Mouse (Mus musculus): ENCODE data around the gene Dlx5. TPM values are rescaled to one million over a fixed set of nuclear protein-coding genes. Genes with fewer than 3 reads are reported as not detected.

Gene Dlx5
- polyA plus RNA-seq, 1 experiment = not detected

- no peak within 1 kb of the TSS for H3K27ac ChIP-seq (ENCODE audit: insufficient read depth, low read depth, low read length)
- 2% methylated on average over 47 of the region's 52 CpGs for WGBS
- DNase-seq = no peak
- peaks cover 3% of the 10 kb centered on the region; the same call in 1 of the 2 replicates for H3K4me1 ChIP-seq (ENCODE audit: control insufficient read depth, insufficient read depth, low read length)
- H3K4me3 ChIP-seq (ENCODE audit: insufficient read depth, low read depth, low read length) = peak within 1 kb of the TSS; percentile 10; the same call in 1 of the 2 replicates
- H3K27me3 ChIP-seq (replicated peaks; ENCODE audit: control insufficient read depth, insufficient read depth, low read length) = peaks cover 15% of the 10 kb centered on the region
- no peak for TF ChIP-seq POLR2A (IDR thresholded peaks at IDR 0.05; ENCODE audit: low read depth, low read length)
- TF ChIP-seq CTCF (conservative IDR thresholded peaks at IDR 0.05; ENCODE audit: insufficient read depth, insufficient read length, low read depth, low read length) = no peak
- H3K36me3 ChIP-seq (ENCODE audit: control insufficient read depth, insufficient read depth, low read length) = no peaks in the 10 kb centered on the region
Measured at GRCm38 (mm10) chr6:6863160-6863870, 18.6 kb downstream of the Dlx5 start, which contains the start of gene Dlx6. Gene Dlx6 (plus strand): TSS chr6:6863334.

GRCm38 (mm10) chr6:6862611-6863010 lies 19.3 kb downstream of the Dlx5 start:
- H3K27ac ChIP-seq (ENCODE audit: insufficient read depth, low read depth, low read length) = no peak overlapping the region
- no peaks in the 10 kb centered on the region for H3K36me3 ChIP-seq (ENCODE audit: control insufficient read depth, insufficient read depth, low read length)
- H3K4me1 ChIP-seq (ENCODE audit: control insufficient read depth, insufficient read depth, low read length) = peaks cover 3% of the 10 kb centered on the region; the same call in 1 of the 2 replicates
- no peak overlapping the region for H3K4me3 ChIP-seq (ENCODE audit: insufficient read depth, low read depth, low read length)
- 3% methylated on average over 23 of the region's 23 CpGs for WGBS
- no peak for DNase-seq
- TF ChIP-seq POLR2A (IDR thresholded peaks at IDR 0.05; ENCODE audit: low read depth, low read length) (no peak), CTCF (conservative IDR thresholded peaks at IDR 0.05; ENCODE audit: insufficient read depth, insufficient read length, low read depth, low read length) (no peak)
- H3K27me3 ChIP-seq (replicated peaks; ENCODE audit: control insufficient read depth, insufficient read depth, low read length) = peaks cover 17% of the 10 kb centered on the region

- no peak for DNase-seq
- H3K27ac ChIP-seq (ENCODE audit: insufficient read depth, low read depth, low read length) = no peak overlapping the region
- no peaks in the 10 kb centered on the region for H3K36me3 ChIP-seq (ENCODE audit: control insufficient read depth, insufficient read depth, low read length)
- peaks cover 17% of the 10 kb centered on the region for H3K27me3 ChIP-seq (replicated peaks; ENCODE audit: control insufficient read depth, insufficient read depth, low read length)
- H3K4me3 ChIP-seq (ENCODE audit: insufficient read depth, low read depth, low read length) = no peak overlapping the region
- peaks cover 3% of the 10 kb centered on the region; the same call in 1 of the 2 replicates for H3K4me1 ChIP-seq (ENCODE audit: control insufficient read depth, insufficient read depth, low read length)
- WGBS = 8% methylated on average over 11 of the region's 11 CpGs
- TF ChIP-seq CTCF (conservative IDR thresholded peaks at IDR 0.05; ENCODE audit: insufficient read depth, insufficient read length, low read depth, low read length) (no peak), POLR2A (IDR thresholded peaks at IDR 0.05; ENCODE audit: low read depth, low read length) (no peak)
Measured at GRCm38 (mm10) chr6:6861798-6862428, 20.0 kb downstream of the Dlx5 start.

DNA sequence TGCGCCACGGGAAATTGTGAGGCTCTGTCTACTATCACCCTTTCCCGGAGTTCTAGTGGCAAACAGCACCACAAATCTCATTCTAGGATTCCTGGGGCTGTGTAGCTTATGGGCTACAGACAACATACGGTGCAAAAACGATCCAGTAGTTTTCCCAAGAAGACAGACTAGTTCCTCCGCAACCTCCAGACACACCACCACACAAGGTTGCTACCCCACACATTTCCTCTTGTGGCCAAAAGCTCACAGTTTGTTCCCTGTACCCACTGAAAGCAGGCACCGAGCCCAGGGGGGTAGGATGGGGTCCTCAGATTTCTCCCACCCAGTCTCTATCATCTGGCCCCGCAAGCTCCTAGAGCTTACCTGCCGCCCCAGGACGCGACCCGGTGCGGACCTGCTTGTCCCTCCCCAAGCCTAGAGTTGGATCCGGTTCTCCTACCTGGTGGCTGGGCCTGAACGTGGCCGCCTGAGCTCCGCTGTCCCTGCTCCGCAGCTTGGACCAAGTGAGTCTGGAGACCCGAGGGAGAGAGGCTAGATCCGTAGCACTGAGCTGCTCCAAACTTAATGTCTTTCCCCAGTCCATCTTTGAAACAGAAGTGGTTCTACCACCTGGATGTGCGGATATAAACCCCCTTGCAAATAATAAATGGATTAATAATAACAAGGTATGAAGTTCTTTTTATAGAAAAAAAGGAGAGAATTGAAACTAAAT lies 20.6 kb downstream of the Dlx5 start:
- Histone ChIP-seq H3K27ac (ENCODE audit: insufficient read depth, low read depth, low read length) (no peak overlapping the region), H3K4me3 (ENCODE audit: insufficient read depth, low read depth, low read length) (no peak overlapping the region), H3K4me1 (ENCODE audit: control insufficient read depth, insufficient read depth, low read length) (peaks cover 3% of the 10 kb centered on the region; the same call in 1 of the 2 replicates), H3K36me3 (ENCODE audit: control insufficient read depth, insufficient read depth, low read length) (no peaks in the 10 kb centered on the region), H3K27me3 (replicated peaks; ENCODE audit: control insufficient read depth, insufficient read depth, low read length) (peaks cover 18% of the 10 kb centered on the region)
- 3% methylated on average over 21 of the region's 21 CpGs for WGBS
- no peak for DNase-seq
- TF ChIP-seq CTCF (conservative IDR thresholded peaks at IDR 0.05; ENCODE audit: insufficient read depth, insufficient read length, low read depth, low read length) = no peak

DNA sequence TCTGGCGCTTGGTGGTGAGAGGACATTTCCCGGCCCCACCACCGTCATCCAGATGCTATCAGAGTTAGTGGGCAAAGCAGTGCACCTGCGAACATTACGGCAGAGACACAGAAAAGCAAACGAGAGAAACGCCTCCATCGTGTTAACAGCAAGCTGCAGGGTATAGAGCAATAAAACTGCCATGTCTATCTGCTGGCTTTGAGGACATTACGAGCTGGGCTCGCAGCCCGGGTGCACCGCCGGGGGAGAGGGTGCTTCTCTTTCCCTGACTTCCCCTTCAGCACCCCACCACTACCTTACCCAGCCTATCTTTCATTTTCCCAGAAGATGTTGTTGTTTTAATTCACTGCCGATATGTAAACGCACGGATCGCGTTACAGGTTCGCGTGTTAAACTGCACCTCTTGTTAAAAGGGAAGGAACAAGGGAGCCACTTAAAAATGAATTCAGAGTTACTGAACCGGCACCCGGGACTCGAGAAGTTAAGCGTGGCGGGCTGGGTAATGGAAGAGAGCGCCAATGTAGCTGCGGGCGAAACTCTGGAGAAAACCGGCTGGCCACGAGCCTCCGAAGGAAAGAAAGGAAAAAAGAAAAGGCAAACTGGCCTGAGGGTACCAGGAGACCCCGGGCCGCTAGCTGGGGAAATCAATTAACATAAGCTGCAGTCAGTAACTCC lies 21.3 kb downstream of the Dlx5 start:
- Histone ChIP-seq H3K4me3 (ENCODE audit: insufficient read depth, low read depth, low read length) (no peak overlapping the region), H3K36me3 (ENCODE audit: control insufficient read depth, insufficient read depth, low read length) (no peaks in the 10 kb centered on the region), H3K27ac (ENCODE audit: insufficient read depth, low read depth, low read length) (no peak overlapping the region), H3K4me1 (ENCODE audit: control insufficient read depth, insufficient read depth, low read length) (peaks cover 3% of the 10 kb centered on the region; the same call in 1 of the 2 replicates), H3K27me3 (replicated peaks; ENCODE audit: control insufficient read depth, insufficient read depth, low read length) (peaks cover 20% of the 10 kb centered on the region)
- TF ChIP-seq CTCF (conservative IDR thresholded peaks at IDR 0.05; ENCODE audit: insufficient read depth, insufficient read length, low read depth, low read length) (no peak), POLR2A (IDR thresholded peaks at IDR 0.05; ENCODE audit: low read depth, low read length) (no peak)
- DNase-seq = no peak
- 1% methylated on average over 33 of the region's 33 CpGs for WGBS

DNA sequence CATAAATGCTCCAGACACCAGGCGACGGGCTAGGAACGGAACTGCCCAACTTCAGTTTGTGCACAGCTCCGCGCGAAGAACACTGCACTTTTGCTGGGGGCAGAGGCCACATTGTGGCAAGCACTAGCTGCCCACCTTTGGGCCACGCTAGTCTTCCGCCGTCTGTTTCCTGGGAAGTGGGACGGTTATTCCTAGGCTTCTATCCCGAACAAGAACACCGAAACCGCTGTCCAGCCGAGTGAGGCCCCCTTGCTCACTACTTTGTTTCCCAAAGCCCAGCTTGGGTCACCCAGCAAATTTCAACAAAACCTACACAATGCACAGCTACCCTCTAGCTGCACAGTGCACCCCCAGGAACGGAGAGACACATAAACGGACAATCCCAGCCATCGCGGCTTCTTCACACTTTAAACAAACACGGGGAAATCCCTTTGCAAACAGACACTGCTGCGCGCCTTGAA lies 21.9 kb downstream of the Dlx5 start:
- TF ChIP-seq CTCF (conservative IDR thresholded peaks at IDR 0.05; ENCODE audit: insufficient read depth, insufficient read length, low read depth, low read length) (no peak), POLR2A (IDR thresholded peaks at IDR 0.05; ENCODE audit: low read depth, low read length) (no peak)
- Histone ChIP-seq H3K27ac (ENCODE audit: insufficient read depth, low read depth, low read length) (no peak overlapping the region), H3K36me3 (ENCODE audit: control insufficient read depth, insufficient read depth, low read length) (no peaks in the 10 kb centered on the region), H3K4me1 (ENCODE audit: control insufficient read depth, insufficient read depth, low read length) (peaks cover 3% of the 10 kb centered on the region; the same call in 1 of the 2 replicates), H3K4me3 (ENCODE audit: insufficient read depth, low read depth, low read length) (no peak overlapping the region), H3K27me3 (replicated peaks; ENCODE audit: control insufficient read depth, insufficient read depth, low read length) (peaks cover 20% of the 10 kb centered on the region)
- no peak for DNase-seq
- 4% methylated on average over 21 of the region's 21 CpGs for WGBS

Measured in kidney, adult 2 months (tissue).